Mouse (Mus musculus) frontal cortex, adult 2 months (tissue): Measurements from ENCODE around the gene Tgfb1i1. TPM values are rescaled to one million over a fixed set of nuclear protein-coding genes. Genes with fewer than 3 reads are reported as not detected.

Source experiments
- DNase-seq, 2 experiments: peaks; one replicate each; pipeline ENCODE4 v3.0.0; 2022; ENCODE audit warnings: low spot score in 1 of 2; ENCODE audit errors: extremely low spot score in 1 of 2
- polyA plus RNA-seq: library from polyadenylated mRNA; depleted of rRNA; stranded (reverse); fragments of >200 nt; gene quantifications from 2 replicates; pipeline ENCODE4 v1.2.3, GENCODE M21; 2012; rRNA removed

Gene Tgfb1i1
- polyA plus RNA-seq, 1 experiment: 14.5 TPM

DNA sequence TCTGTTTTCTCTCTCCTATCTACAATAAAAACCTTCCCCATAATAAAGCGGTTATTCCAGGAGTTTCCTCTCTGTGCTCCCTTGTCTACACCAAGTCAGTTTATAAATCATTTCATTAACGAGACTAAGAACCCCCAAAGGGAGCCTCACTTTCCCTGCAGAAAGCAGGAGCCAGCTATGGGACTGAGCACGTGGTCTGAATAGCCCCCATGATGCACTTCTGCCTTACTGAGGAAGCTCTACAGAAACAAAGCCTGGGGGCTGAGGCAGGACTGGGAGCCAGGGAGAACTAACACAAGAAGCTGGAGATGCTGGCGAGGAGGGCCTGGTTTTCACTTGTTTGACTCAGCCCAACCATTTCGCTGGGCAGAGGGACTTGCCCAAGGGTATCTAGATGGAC lies 37.4 kb downstream of the Tgfb1i1 start:
- no peak for DNase-seq

DNA sequence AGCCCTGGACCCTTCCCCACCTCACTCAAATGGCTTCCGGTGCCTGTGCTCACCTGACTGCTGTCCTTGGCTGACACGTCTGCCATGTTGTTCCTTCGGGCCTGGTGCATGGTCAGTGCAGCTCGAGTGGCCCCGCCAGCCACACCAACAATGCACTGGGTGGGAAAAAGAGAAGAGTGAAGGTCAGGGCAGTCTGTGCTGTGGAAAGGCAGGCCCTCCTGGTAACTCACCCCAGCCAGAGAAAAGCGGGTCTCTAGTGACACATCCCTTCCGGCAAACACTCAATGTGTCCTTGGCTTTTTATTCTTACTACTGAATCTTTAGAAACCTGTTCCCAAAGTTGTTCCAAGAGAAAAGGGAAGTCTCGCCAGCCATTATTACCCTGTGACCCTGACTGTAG lies 38.4 kb downstream of the Tgfb1i1 start:
- no peak for DNase-seq

DNA sequence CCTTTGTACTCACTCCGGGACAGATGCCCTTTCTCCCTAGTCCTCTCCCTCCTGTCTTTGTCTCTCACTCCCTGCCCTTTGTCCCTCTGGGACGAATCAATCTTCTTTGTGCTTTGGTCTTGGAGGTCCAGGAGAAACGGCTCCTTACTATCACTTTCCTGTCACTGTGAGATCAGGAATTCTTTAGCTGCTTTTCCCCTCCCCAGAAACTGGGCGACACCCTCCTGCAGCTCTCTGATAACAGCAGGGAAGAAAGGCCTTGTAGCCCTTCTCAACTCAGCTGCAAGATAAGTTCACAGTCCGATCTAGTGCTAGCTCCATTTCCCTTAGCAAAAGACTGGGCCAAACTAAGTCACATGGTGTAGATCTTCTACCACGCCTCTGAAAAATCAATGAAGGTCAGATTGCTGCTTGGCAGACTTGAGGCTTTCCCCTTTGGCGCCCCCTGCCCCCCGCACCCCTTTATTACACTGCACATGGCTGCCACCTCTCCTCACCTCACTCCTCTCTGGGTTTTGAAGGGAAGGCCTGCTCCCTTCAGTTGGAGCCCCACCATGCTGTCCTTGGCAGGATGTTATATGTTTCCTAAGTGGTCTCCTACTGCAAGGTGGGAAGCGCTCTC lies 42.4 kb downstream of the Tgfb1i1 start:
- no peak for DNase-seq

DNA sequence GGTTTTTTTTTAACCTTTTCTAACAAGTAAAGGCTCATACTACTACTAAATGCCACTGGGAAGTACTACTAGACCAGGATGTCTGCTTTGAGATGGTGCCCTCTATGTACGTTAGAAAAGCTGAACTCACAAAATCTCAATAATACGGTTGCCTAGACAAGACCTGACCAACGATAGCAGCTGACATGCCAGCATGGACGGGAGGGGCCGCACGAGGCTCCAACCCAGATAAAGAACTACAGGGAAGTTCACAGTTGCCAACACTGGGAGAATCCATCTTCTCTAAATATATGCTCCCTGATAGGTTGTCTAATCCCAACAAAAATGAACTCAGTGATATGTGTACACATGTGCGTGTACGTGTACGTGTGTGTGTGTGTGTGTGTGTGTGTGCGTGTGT lies 48.2 kb downstream of the Tgfb1i1 start:
- DNase-seq: no peak

DNA sequence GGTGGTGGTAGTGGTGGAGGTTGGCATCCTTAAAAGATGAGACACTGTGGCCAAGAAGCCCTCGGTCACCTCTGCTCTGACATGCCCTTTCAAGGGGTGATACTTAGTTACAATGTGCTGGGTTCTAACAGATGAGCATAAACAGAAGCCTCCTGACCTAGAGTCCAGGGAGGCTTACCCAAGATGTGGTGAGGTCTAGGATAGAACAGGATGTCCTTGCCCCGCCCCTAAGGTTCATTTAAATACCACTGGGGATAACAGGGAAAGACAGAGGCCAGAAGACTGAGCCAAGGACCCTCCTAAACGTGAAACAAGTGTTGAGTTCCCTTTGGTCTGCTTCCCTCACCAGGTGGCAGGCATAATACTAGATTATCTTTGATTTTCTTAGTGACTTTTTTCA lies 49.9 kb downstream of the Tgfb1i1 start:
- DNase-seq: no peak

- DNase-seq: no peak
These were observed 50.6 kb downstream of the Tgfb1i1 start for GRCm38 (mm10) chr7:128297291-128297616.

- peak; percentile 53 to 86 for DNase-seq
These were observed 51.2 kb downstream of the Tgfb1i1 start, which contains the start of gene BC017158 for GRCm38 (mm10) chr7:128297617-128298480. TSS of gene BC017158 (minus strand) at chr7:128298170.

DNA sequence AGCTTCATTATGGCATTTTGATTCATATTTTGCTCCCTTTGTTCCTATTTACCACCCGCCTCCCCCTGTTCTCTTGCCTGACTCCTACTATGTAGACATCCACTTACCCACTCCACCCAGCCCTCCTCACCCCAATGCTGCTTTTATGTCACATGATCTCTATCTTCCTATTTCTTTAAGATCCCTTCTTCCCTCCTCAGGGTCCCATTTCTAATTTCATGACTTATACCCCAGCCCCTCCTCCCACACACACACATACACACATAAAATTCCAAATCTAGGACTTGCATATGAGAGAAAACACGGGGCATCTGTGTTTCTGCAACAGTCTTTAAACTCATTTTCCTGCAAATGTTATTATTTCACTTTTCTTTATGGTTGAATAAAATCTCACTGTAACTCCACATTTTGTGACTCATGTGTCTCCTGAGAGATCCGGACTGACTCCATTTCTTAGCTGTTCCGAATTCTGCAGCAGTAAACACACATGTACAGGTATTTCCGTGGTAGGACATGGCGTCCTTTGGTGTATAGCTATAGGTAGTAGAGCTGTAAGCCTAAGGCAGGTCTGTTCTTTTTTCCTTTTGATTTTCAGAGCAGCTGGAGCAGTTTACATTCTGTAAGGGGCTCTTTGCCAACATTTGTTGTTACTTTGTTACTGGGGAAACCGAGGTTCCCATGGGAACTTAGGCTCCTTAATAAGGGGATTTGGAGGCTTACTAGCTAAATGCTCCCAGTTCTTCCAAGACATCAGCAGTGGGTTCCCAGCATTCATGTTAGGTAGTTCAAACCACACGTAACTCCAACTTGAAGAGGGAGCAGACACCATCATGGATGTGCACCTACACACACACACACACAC lies 52.1 kb downstream of the Tgfb1i1 start:
- peak in 1 of 2 experiments; percentile 26 for DNase-seq

DNA sequence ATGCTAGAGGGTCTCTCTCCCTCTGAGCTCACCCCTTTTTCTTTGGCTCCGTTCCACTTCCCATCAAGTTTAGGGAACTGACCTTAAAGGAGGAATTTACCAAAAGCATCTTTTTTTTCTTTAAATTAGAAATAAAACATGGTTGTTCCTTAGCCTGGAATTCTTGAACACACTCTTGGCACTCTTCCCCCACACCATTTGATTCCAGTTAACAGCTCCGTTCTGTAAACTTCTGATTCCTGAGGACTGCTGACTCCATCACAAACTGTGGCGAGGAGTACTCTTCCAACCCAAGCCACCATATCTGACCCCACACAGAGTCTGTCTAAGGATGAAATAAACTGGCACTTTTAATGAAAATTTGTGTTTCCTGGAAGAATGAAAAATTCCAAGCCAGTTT lies 54.3 kb downstream of the Tgfb1i1 start:
- no peak for DNase-seq

GRCm38 (mm10) chr7:128302151-128302550 lies 55.5 kb downstream of the Tgfb1i1 start:
- DNase-seq: no peak

DNA sequence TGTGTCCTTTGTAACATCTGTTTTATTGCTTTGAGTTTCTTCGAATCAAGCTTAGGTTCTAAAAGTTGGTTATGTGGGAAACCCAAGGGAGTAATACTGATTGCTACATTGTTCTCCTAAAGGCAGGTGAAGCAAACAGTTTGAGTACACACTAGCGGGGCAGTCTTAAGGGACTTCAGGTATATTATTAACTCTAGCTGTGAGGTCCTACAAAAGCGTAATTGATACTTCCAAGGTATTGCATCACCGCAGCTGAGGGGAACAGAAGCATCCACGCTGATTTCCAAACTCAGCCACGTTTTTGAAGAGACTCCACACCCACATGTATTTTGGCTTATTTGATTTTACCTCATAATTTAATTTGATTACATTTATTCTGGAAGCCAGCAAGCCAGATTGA lies 57.6 kb downstream of the Tgfb1i1 start:
- no peak for DNase-seq

DNA sequence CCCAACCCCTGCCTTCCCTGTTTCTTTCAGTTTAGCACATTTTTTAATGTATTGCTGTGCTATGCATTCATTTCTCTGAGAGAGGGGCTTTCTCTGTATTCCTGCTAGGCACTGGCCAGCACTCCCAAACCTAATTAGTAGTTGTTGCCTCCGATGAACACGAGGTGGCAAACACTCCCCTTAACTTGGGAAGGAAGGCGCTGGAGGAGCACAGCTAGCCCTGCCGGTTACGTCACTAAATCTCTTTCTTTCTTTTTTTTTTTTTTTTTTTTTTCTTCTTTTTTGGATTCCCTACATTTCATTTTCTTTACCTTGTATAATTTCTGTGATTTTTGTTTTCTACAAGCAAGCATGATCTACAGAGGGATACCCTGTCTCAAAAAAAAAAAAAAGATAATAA lies 58.3 kb downstream of the Tgfb1i1 start:
- DNase-seq: peak in 1 of 2 experiments; percentile 60

Other genes with a start within 250 kb of the Tgfb1i1 start
- 2.5 and 2.8 TPM in 2 replicates for gene Trim72, start 242.9 kb upstream of the Tgfb1i1 start, polyA plus RNA-seq
- 9.4 and 14.6 TPM in 2 replicates for gene Itgam, start 184.2 kb upstream of the Tgfb1i1 start, polyA plus RNA-seq
- gene Gm49368, start 184.1 kb upstream of the Tgfb1i1 start, polyA plus RNA-seq: 0.02 TPM in 1 of 2 replicates, not detected in the other
- 0.30 and 0.32 TPM in 2 replicates for gene Itgax, start 117.3 kb upstream of the Tgfb1i1 start, polyA plus RNA-seq
- 0.06 and 0.19 TPM in 2 replicates for gene Itgad, start 92.4 kb upstream of the Tgfb1i1 start, polyA plus RNA-seq
- 13.8 and 28.8 TPM in 2 replicates for gene Cox6a2, start 40.4 kb upstream of the Tgfb1i1 start, polyA plus RNA-seq
- 12.1 and 12.6 TPM in 2 replicates for gene Armc5, start 9.5 kb upstream of the Tgfb1i1 start, polyA plus RNA-seq
- gene 9130023H24Rik, start 8.8 kb upstream of the Tgfb1i1 start, polyA plus RNA-seq: 1.8 and 2.6 TPM in 2 replicates
- 0.04 and 0.06 TPM in 2 replicates for gene Slc5a2, start 18.8 kb downstream of the Tgfb1i1 start, polyA plus RNA-seq
- 34.2 and 35.5 TPM in 2 replicates for gene BC017158, start 51.4 kb downstream of the Tgfb1i1 start, polyA plus RNA-seq
- 64.0 and 67.7 TPM in 2 replicates for gene Rgs10, start 171.9 kb downstream of the Tgfb1i1 start, polyA plus RNA-seq
- gene Tial1, start 214.9 kb downstream of the Tgfb1i1 start, polyA plus RNA-seq: 137 and 147 TPM in 2 replicates